Mouse (Mus musculus) heart, adult 10 weeks (tissue): ENCODE measurements around the gene Rhox2c. TPM values are rescaled to one million over a fixed set of nuclear protein-coding genes. Genes with fewer than 3 reads are reported as not detected.

Experiments
- polyA plus RNA-seq: library from polyadenylated mRNA; stranded (reverse); fragments of 350-450 nt; fragmentation: Illumina TruSeq; extraction: RNeasy Lipid Tissue Mini Kit (QIAGEN cat#74804); gene quantifications from one replicate; pipeline ENCODE4 v1.2.3, GENCODE M21; 2014; ENCODE audit warnings: low read depth, low replicate concordance

Gene Rhox2c
- polyA plus RNA-seq = not detected

GRCm38 (mm10) chrX:37453380-37453779, at the start of gene Rhox2c:
Rhox2c (plus strand) TSS chrX:37453680.

GRCm38 (mm10) chrX:37411767-37412166, 41.7 kb upstream of the Rhox2c start, which contains the start of gene Rhox2b:
Rhox2b (plus strand) TSS chrX:37412067.

GRCm38 (mm10) chrX:37432194-37432593, 21.3 kb upstream of the Rhox2c start, which contains the start of gene Rhox4b:
Rhox4b (plus strand) TSS chrX:37432494.

GRCm38 (mm10) chrX:37458285-37458684, 4.8 kb downstream of the Rhox2c start, which contains the start of gene Rhox3c:
Rhox3c (plus strand) TSS chrX:37458585.

GRCm38 (mm10) chrX:37480037-37480436, 26.6 kb downstream of the Rhox2c start, which contains the start of gene Rhox4c:
Rhox4c (plus strand) TSS chrX:37480337.

GRCm38 (mm10) chrX:37514059-37514458, 60.6 kb downstream of the Rhox2c start, which contains the start of gene Rhox4d:
Rhox4d (plus strand) TSS chrX:37514359.

Other genes starting within 250 kb of the Rhox2c start
- not detected for gene Gm9, start 242.6 kb upstream of the Rhox2c start, polyA plus RNA-seq
- gene Rhox1, start 231.4 kb upstream of the Rhox2c start, polyA plus RNA-seq = not detected
- gene Rhox2a, start 208.7 kb upstream of the Rhox2c start, polyA plus RNA-seq = not detected
- gene Rhox3a, start 203.8 kb upstream of the Rhox2c start, polyA plus RNA-seq = not detected
- gene Rhox4a, start 188.3 kb upstream of the Rhox2c start, polyA plus RNA-seq = not detected
- not detected for gene Rhox3a2, start 73.7 kb upstream of the Rhox2c start, polyA plus RNA-seq
- gene Rhox4a2, start 62.8 kb upstream of the Rhox2c start, polyA plus RNA-seq = not detected
- gene Rhox2b, start 41.6 kb upstream of the Rhox2c start, polyA plus RNA-seq = not detected
- not detected for gene Rhox4b, start 21.2 kb upstream of the Rhox2c start, polyA plus RNA-seq
- gene Rhox3c, start 4.9 kb downstream of the Rhox2c start, polyA plus RNA-seq = not detected
- gene Rhox4c, start 26.7 kb downstream of the Rhox2c start, polyA plus RNA-seq = not detected
- gene Rhox2d, start 39.7 kb downstream of the Rhox2c start, polyA plus RNA-seq = not detected
- not detected for gene Rhox4d, start 60.7 kb downstream of the Rhox2c start, polyA plus RNA-seq
- not detected for gene Rhox2e, start 76.8 kb downstream of the Rhox2c start, polyA plus RNA-seq
- gene Rhox3e, start 88.3 kb downstream of the Rhox2c start, polyA plus RNA-seq = not detected
- gene Rhox4e, start 103.7 kb downstream of the Rhox2c start, polyA plus RNA-seq = not detected
- gene Rhox2f, start 117.7 kb downstream of the Rhox2c start, polyA plus RNA-seq = not detected
- gene Rhox3f, start 127.3 kb downstream of the Rhox2c start, polyA plus RNA-seq = not detected
- gene Rhox4f, start 154.0 kb downstream of the Rhox2c start, polyA plus RNA-seq = not detected
- gene Rhox3g, start 174.9 kb downstream of the Rhox2c start, polyA plus RNA-seq = not detected
- gene Rhox2g, start 189.8 kb downstream of the Rhox2c start, polyA plus RNA-seq = not detected
- not detected for gene Rhox4g, start 197.6 kb downstream of the Rhox2c start, polyA plus RNA-seq
- gene Rhox3h, start 215.1 kb downstream of the Rhox2c start, polyA plus RNA-seq = not detected
- gene Rhox2h, start 219.6 kb downstream of the Rhox2c start, polyA plus RNA-seq = not detected